Mouse (Mus musculus): Measurements from ENCODE around the gene Cdr2.

DNA sequence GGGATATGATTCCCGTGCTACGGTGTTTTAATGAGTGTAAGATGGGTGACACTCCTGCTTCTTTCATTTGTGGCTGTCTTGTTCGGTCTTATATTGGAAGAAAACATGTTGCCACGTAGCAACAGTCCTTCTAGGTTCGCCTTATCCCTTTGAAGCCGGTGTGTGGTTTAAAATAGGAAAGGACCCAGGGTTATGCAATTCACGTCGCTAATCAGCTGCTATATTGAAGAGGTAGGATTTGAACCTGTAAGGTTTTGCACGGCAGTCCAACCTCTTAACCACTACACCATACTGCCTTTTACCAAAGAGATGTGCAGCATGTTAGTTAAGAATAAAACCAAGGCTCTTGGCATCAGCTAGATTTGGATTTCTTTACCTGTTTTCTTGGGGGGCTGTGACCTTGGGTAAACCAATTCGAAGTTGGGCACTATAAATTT is 63.6 kb downstream of the Cdr2 start:
- TF ChIP-seq CTCF (IDR thresholded peaks at IDR 0.05; ENCODE audit: low read depth): no peak
- no peak for TF ChIP-seq EP300 (IDR thresholded peaks at IDR 0.05; ENCODE audit: low read depth)

Measured in liver, postnatal 0 days (tissue).